Mouse (Mus musculus): ENCODE results near the gene Enthd1. TPM values are rescaled to one million over a fixed set of nuclear protein-coding genes. Genes with fewer than 3 reads are reported as not detected.
"Not testable (repeated sequence)": the region's sequence is repeated elsewhere in the genome, so short reads cannot be mapped to it uniquely, and the experiment has no call there.

The Enthd1 gene
- polyA plus RNA-seq, 1 experiment from 2014 or later = not detected

- Histone ChIP-seq H3K27ac (ENCODE audit: low read length) (no peak overlapping the region), H3K4me1 (ENCODE audit: control insufficient read depth, insufficient read depth, low read length) (no peaks in the 10 kb centered on the region; the same call in 1 of the 2 replicates), H3K4me2 (ENCODE audit: low read depth, low read length) (no peak overlapping the region), H3K36me3 (ENCODE audit: control insufficient read depth, insufficient read depth) (no peaks in the 10 kb centered on the region), H3K9ac (ENCODE audit: low read length) (no peak overlapping the region), H3K4me3 (ENCODE audit: low read length) (no peak overlapping the region), H3K27me3 (ENCODE audit: control insufficient read depth, insufficient read depth, low read length) (no peaks in the 10 kb centered on the region), H3K9me3 (replicated peaks; ENCODE audit: control insufficient read depth, low read length) (no peaks in the 10 kb centered on the region)
- 42% methylated on average over 4 of the region's 4 CpGs for WGBS
- ATAC-seq (replicated peaks; ENCODE audit: extremely low read depth, insufficient read depth, low FRiP score) = no peak
Observed at GRCm38 (mm10) chr15:80505086-80505485, 59.9 kb downstream of the Enthd1 start.

- H3K9me3 ChIP-seq (replicated peaks; ENCODE audit: control insufficient read depth, low read length); H3K36me3 ChIP-seq (ENCODE audit: control insufficient read depth, insufficient read depth); H3K27me3 ChIP-seq (ENCODE audit: control insufficient read depth, insufficient read depth, low read length); H3K4me3 ChIP-seq (ENCODE audit: low read length); H3K27ac ChIP-seq (ENCODE audit: low read length); H3K4me2 ChIP-seq (ENCODE audit: low read depth, low read length); ATAC-seq (replicated peaks; ENCODE audit: extremely low read depth, insufficient read depth, low FRiP score); H3K9ac ChIP-seq (ENCODE audit: low read length); H3K4me1 ChIP-seq (ENCODE audit: control insufficient read depth, insufficient read depth, low read length): not testable (repeated sequence)
- 91% methylated on average over 4 of the region's 4 CpGs for WGBS
Observed at GRCm38 (mm10) chr15:80503155-80503554, 61.8 kb downstream of the Enthd1 start.

GRCm38 (mm10) chr15:80502741-80503140 is 62.2 kb downstream of the Enthd1 start:
- Histone ChIP-seq H3K9me3 (replicated peaks; ENCODE audit: control insufficient read depth, low read length) (no peaks in the 10 kb centered on the region), H3K27me3 (ENCODE audit: control insufficient read depth, insufficient read depth, low read length) (no peaks in the 10 kb centered on the region), H3K9ac (ENCODE audit: low read length) (no peak overlapping the region), H3K27ac (ENCODE audit: low read length) (no peak overlapping the region), H3K4me1 (ENCODE audit: control insufficient read depth, insufficient read depth, low read length) (no peaks in the 10 kb centered on the region; the same call in 1 of the 2 replicates), H3K36me3 (ENCODE audit: control insufficient read depth, insufficient read depth) (no peaks in the 10 kb centered on the region), H3K4me3 (ENCODE audit: low read length) (no peak overlapping the region), H3K4me2 (ENCODE audit: low read depth, low read length) (no peak overlapping the region)
- ATAC-seq (replicated peaks; ENCODE audit: extremely low read depth, insufficient read depth, low FRiP score) = no peak
- 75% methylated on average over 2 of the region's 2 CpGs for WGBS

- H3K9ac ChIP-seq (ENCODE audit: low read length) = no peak overlapping the region
- no peak for ATAC-seq (replicated peaks; ENCODE audit: extremely low read depth, insufficient read depth, low FRiP score)
- H3K27me3 ChIP-seq (ENCODE audit: control insufficient read depth, insufficient read depth, low read length) = no peaks in the 10 kb centered on the region
- WGBS = 80% methylated on average over 21 of the region's 21 CpGs
- H3K27ac ChIP-seq (ENCODE audit: low read length) = no peak overlapping the region
- H3K9me3 ChIP-seq (replicated peaks; ENCODE audit: control insufficient read depth, low read length) = no peaks in the 10 kb centered on the region
- no peak overlapping the region for H3K4me2 ChIP-seq (ENCODE audit: low read depth, low read length)
- H3K4me1 ChIP-seq (ENCODE audit: control insufficient read depth, insufficient read depth, low read length) = no peaks in the 10 kb centered on the region; the same call in 1 of the 2 replicates
- no peak overlapping the region for H3K4me3 ChIP-seq (ENCODE audit: low read length)
- H3K36me3 ChIP-seq (ENCODE audit: control insufficient read depth, insufficient read depth) = no peaks in the 10 kb centered on the region
Observed at GRCm38 (mm10) chr15:80501106-80502096, 63.6 kb downstream of the Enthd1 start.

- Histone ChIP-seq H3K4me3 (ENCODE audit: low read length) (no peak overlapping the region), H3K4me1 (ENCODE audit: control insufficient read depth, insufficient read depth, low read length) (no peaks in the 10 kb centered on the region; the same call in 1 of the 2 replicates), H3K4me2 (ENCODE audit: low read depth, low read length) (no peak overlapping the region), H3K36me3 (ENCODE audit: control insufficient read depth, insufficient read depth) (no peaks in the 10 kb centered on the region), H3K27ac (ENCODE audit: low read length) (no peak overlapping the region), H3K9me3 (replicated peaks; ENCODE audit: control insufficient read depth, low read length) (no peaks in the 10 kb centered on the region), H3K9ac (ENCODE audit: low read length) (no peak overlapping the region), H3K27me3 (ENCODE audit: control insufficient read depth, insufficient read depth, low read length) (no peaks in the 10 kb centered on the region)
- no peak for ATAC-seq (replicated peaks; ENCODE audit: extremely low read depth, insufficient read depth, low FRiP score)
- WGBS = 76% methylated on average over 10 of the region's 10 CpGs
Observed at GRCm38 (mm10) chr15:80500426-80500825, 64.5 kb downstream of the Enthd1 start.

GRCm38 (mm10) chr15:80497733-80498132 is 67.2 kb downstream of the Enthd1 start:
- H3K9me3 ChIP-seq (replicated peaks; ENCODE audit: control insufficient read depth, low read length); H3K36me3 ChIP-seq (ENCODE audit: control insufficient read depth, insufficient read depth); H3K27ac ChIP-seq (ENCODE audit: low read length); H3K4me2 ChIP-seq (ENCODE audit: low read depth, low read length); ATAC-seq (replicated peaks; ENCODE audit: extremely low read depth, insufficient read depth, low FRiP score); H3K4me1 ChIP-seq (ENCODE audit: control insufficient read depth, insufficient read depth, low read length); H3K27me3 ChIP-seq (ENCODE audit: control insufficient read depth, insufficient read depth, low read length); H3K4me3 ChIP-seq (ENCODE audit: low read length); H3K9ac ChIP-seq (ENCODE audit: low read length): not testable (repeated sequence)
- 59% methylated on average over 3 of the region's 3 CpGs for WGBS

- Histone ChIP-seq H3K4me2 (ENCODE audit: low read depth, low read length) (no peak overlapping the region), H3K4me3 (ENCODE audit: low read length) (no peak overlapping the region), H3K27ac (ENCODE audit: low read length) (no peak overlapping the region), H3K9me3 (replicated peaks; ENCODE audit: control insufficient read depth, low read length) (peaks cover 3% of the 10 kb centered on the region; the same call in 1 of the 2 replicates), H3K4me1 (ENCODE audit: control insufficient read depth, insufficient read depth, low read length) (no peaks in the 10 kb centered on the region), H3K9ac (ENCODE audit: low read length) (no peak overlapping the region), H3K27me3 (ENCODE audit: control insufficient read depth, insufficient read depth, low read length) (no peaks in the 10 kb centered on the region; the same call in 1 of the 2 replicates), H3K36me3 (ENCODE audit: control insufficient read depth, insufficient read depth) (no peaks in the 10 kb centered on the region)
- no peak for ATAC-seq (replicated peaks; ENCODE audit: extremely low read depth, insufficient read depth, low FRiP score)
- WGBS = 58% methylated on average over 4 of the region's 4 CpGs
Observed at GRCm38 (mm10) chr15:80491505-80491904, 73.5 kb downstream of the Enthd1 start.

- H3K36me3 ChIP-seq (ENCODE audit: control insufficient read depth, insufficient read depth) = no peaks in the 10 kb centered on the region
- H3K27me3 ChIP-seq (ENCODE audit: control insufficient read depth, insufficient read depth, low read length) = no peaks in the 10 kb centered on the region; the same call in 1 of the 2 replicates
- H3K9me3 ChIP-seq (replicated peaks; ENCODE audit: control insufficient read depth, low read length) = peaks cover 3% of the 10 kb centered on the region; the same call in 1 of the 2 replicates
- no peak overlapping the region for H3K4me2 ChIP-seq (ENCODE audit: low read depth, low read length)
- H3K9ac ChIP-seq (ENCODE audit: low read length) = no peak overlapping the region
- WGBS = 63% methylated on average over 5 of the region's 5 CpGs
- no peak overlapping the region for H3K27ac ChIP-seq (ENCODE audit: low read length)
- no peak overlapping the region for H3K4me3 ChIP-seq (ENCODE audit: low read length)
- no peak for ATAC-seq (replicated peaks; ENCODE audit: extremely low read depth, insufficient read depth, low FRiP score)
- H3K4me1 ChIP-seq (ENCODE audit: control insufficient read depth, insufficient read depth, low read length) = no peaks in the 10 kb centered on the region
Observed at GRCm38 (mm10) chr15:80490151-80490550, 74.8 kb downstream of the Enthd1 start.

- no peak overlapping the region for H3K9ac ChIP-seq (ENCODE audit: low read length)
Observed at GRCm38 (mm10) chr15:80488658-80489057, 76.3 kb downstream of the Enthd1 start.

More at GRCm38 (mm10) chr15:80488658-80489057, 76.3 kb downstream of the Enthd1 start:
- peaks cover 3% of the 10 kb centered on the region; the same call in 1 of the 2 replicates for H3K9me3 ChIP-seq (replicated peaks; ENCODE audit: control insufficient read depth, low read length)
- no peaks in the 10 kb centered on the region for H3K4me1 ChIP-seq (ENCODE audit: control insufficient read depth, insufficient read depth, low read length)
- no peak overlapping the region for H3K27ac ChIP-seq (ENCODE audit: low read length)
- WGBS = 60% methylated on average over 3 of the region's 3 CpGs
- H3K27me3 ChIP-seq (ENCODE audit: control insufficient read depth, insufficient read depth, low read length) = no peaks in the 10 kb centered on the region
- H3K4me2 ChIP-seq (ENCODE audit: low read depth, low read length) = no peak overlapping the region
- H3K4me3 ChIP-seq (ENCODE audit: low read length) = no peak overlapping the region
- H3K36me3 ChIP-seq (ENCODE audit: control insufficient read depth, insufficient read depth) = no peaks in the 10 kb centered on the region
- no peak for ATAC-seq (replicated peaks; ENCODE audit: extremely low read depth, insufficient read depth, low FRiP score)

Measured in heart, embryonic 16.5 days (tissue).